Mouse (Mus musculus) frontal cortex, postnatal 10 days (tissue): ENCODE measurements around the gene Fam107a.

ENCODE experiments used
- DNase-seq, 2 experiments: peaks; one replicate each; pipeline ENCODE4 v3.0.0; 2022; ENCODE audit warnings: low spot score in 2 of 2, mixed read lengths in 1 of 2

The Fam107a gene

DNA sequence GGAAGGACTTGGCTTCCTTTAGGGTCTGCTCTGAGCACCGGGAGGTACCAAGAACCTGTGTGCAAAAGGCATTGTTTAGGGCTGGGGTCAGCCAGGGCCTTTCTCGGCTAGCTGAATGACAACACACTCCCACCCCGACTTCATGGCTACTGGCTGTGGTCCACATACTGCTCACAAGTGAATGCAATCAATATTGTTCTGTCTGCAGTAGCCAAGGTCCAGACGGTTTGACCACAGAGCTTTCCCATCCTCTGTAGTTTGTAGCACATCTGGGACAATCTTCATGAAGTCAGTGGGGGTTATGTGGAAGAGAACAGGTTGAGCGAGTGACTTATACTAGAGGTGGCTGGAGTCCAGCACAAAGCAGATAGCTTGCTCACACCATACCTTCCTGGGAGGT, 60.9 kb downstream of the Fam107a start:
- DNase-seq: no peak

DNA sequence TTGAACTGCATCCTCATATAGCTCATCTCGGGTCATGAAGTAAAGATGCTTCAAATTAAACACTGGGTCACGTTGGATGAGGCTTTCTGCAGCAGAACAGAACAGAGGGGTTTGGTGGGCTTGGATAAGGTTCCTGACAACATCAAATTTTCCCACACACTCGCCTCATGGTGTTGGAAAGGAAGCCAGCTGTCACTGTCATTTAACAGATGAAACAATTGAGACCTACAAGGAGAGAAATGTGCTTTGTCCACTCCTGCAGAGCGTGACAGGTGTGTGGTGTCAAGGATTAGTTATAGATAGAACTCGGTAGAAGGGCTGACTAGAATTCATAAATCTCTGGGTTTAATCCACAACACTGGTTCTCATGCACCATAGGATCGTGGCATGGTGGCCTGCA, 61.8 kb downstream of the Fam107a start:
- DNase-seq: no peak

DNA sequence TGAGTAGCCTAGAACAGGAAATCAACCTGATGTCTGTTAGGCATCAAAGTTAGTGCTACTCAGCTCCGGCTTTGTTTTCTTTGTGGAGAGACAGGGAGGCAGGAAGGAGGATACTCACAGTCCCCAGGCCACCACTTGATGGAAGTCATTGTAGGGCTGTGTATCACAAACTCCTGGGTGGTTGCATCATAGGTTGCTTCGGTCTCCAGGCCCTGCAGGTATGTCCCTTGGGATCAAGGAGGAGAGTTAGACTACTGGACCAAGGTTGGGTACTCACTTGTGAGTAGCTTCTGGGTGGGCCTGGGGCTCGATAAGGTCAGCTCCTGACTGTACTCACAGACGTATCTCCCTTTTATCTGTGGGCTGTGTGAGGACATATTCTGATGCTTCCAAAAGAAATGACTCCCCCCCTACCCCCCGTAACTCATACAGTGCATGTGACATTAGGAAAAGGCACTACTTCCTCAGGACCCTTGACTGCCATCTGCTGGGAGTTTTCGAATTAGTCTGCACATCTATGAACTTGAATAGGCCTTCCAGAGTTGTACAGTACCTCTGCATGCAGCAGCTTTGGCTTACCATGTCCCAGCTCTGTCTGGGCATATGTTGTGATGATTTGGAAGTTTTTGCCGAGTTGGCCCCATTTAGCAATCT, 62.6 kb downstream of the Fam107a start:
- DNase-seq: peak; percentile 40 to 57

DNA sequence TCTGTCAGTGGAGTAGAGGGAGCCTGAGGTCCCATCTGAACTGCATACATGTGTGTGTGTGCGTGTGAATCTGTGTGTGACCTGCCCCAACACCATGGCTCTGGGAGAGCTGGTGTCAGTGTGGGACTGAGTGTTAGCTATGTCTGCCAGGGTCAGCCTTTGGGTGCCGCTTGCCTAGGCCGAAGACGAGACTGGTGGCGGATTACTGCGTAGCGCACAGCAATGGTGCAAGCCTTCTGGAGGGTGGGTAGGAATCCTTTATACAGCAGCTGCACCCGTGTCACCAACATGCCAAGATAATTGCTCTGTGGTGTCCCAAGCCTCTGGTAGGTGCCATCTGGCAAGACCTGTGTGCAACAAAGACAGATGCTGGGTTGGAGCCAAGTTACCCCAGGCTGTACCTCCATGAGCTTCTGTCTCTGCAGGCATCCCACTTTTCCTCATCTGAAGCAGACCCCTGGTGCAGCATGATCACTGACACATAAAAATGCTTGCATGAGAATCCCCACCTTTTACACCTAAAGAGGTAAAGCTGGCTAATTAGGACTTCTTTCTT, 66.4 kb downstream of the Fam107a start:
- no peak for DNase-seq

DNA sequence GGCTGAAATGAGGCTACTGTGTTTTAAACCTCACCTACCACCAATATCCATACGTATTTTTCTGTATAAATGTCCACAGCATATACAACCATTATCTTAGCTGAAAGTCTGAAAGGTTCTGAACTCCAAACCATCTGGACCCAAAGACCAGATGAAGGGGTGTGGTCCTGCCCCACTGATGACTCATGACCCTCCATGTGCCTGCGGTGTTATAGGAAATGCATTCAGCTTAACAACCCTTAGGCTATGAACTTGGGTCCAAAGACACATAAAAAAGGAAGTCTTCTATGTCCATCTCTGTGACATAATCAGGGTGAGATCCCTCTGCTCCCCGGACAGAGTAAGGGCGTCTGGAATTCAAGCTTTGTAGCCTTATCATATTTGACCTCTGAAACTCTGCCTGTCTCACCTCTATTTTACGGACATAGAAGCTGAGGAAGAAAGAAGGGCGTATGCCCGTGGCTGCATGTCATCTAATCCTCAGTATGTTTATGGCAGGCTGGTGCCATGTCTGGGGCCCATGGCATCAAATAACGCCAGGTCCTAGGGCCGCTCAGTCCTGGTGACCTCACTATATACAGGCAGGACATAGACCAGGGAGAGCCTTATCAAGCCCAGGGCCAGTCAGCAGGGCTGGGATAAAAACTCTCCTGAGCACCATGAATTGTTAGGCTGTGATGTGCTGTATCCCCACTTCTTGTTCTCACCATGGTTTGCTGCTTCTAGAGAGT, 67.5 kb downstream of the Fam107a start:
- no peak for DNase-seq

DNA sequence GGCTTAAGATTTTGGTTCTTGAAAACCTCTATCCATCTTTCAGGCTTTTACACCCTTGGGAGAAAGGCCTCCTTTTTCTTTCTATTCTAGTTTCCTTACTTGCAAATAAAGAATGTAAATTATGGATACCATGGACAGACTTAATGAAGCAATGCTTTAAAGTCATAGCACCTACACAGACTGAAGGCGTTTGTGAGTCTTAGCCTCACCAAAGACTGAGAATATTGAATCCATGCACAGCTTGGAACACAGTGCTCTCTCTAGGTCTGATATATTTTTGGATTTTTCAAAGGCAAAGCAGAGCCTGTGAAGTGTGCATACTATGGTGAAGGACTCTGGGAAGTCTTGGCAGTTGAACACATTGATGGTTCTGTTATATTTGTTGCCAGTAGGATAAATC, 68.6 kb downstream of the Fam107a start:
- no peak for DNase-seq

DNA sequence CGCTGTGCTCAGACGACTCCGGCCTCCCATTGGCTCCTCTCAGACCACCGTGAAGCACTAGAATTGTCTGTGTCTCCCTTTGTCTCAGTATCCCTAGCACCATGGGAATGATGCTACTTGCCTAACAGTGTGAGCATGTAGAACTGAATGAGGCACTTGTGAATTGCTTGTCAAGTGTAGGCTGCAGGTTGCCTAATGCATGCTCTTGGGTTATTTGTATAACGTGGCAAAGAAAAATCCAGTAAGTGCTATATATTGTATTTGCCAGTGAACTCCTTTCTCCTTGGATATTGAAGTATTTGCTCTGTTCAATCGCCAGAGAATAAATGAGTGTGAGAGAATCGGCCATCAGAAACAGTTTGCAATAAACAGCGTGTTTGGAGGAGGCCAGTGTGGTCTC, 70.9 kb downstream of the Fam107a start:
- DNase-seq: no peak
